Mouse (Mus musculus): Measurements from ENCODE around the gene Erc2.

Gene Erc2

DNA sequence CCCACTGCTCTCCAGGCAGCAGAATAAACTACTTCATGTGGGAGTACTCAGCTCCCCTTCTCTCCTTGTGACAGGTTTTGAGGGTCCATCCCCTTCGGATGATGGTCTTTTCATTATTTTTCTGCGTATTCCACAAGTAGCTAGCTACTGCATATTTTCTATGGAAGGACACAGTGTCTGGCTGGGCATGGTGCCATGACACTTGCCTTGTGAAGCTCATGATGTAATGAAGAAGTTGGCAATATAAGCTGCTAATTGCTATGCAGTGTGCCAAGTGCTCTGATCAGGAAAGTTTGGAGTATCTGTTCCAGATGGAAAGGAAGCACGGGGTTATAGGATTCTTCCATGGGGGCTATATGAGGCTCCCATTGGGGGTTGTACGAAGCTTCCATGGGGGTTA lies 533.5 kb downstream of the Erc2 start:
- no peak for DNase-seq (ENCODE audit: extremely low read depth, insufficient read length, low spot score)

DNA sequence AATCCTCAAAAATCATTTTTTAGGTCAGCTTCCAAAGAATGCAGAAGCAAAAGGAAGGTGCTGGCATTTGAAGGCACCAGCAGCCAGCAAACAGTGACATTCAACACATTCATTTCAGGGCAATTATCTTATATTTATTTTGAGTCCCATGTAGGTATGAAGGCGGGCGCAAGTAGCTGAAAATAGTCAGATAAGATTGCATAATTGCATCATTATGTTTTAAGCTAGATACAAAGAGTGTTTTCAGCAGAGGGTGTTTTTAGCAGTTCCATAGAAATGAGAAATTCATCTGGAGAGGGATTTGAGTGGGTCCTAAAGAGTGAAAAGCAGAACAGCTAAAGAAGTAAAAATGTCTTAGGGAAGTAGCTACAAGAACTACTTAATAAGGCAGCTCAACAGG lies 538.6 kb downstream of the Erc2 start:
- no peak for DNase-seq (ENCODE audit: extremely low read depth, insufficient read length, low spot score)

GRCm38 (mm10) chr14:28164642-28165408 lies 542.6 kb downstream of the Erc2 start:
- DNase-seq (ENCODE audit: extremely low read depth, insufficient read length, low spot score): no peak

- no peak for DNase-seq (ENCODE audit: extremely low read depth, insufficient read length, low spot score)
Observed at GRCm38 (mm10) chr14:28165621-28166211, 543.5 kb downstream of the Erc2 start.

GRCm38 (mm10) chr14:28170711-28171110 lies 548.5 kb downstream of the Erc2 start:
- DNase-seq (ENCODE audit: extremely low read depth, insufficient read length, low spot score): no peak

- DNase-seq (ENCODE audit: extremely low read depth, insufficient read length, low spot score): no peak
Observed at GRCm38 (mm10) chr14:28171364-28171763, 549.1 kb downstream of the Erc2 start.

DNA sequence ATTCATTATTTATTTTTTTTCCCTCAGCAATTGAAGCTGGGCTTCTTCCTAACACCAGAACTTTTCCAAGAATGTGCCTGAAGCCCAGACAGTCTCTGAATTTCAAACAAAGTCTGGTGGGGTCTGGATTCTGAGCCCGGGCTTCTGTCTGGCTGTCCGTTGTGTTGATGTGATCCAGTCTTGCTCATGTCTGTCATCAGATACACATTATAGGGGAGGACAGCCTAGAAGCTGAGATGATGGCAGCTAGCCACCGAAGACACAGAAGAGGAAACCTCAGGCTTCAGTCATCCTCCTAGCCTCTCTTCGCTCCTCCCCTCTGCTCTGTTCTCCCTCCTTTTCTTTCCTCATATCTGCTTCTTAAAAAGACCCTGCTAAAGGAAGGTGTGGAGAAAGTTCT lies 551.5 kb downstream of the Erc2 start:
- DNase-seq (ENCODE audit: extremely low read depth, insufficient read length, low spot score): no peak

GRCm38 (mm10) chr14:28181070-28181825 lies 559.0 kb downstream of the Erc2 start:
- DNase-seq (ENCODE audit: extremely low read depth, insufficient read length, low spot score): no peak

DNA sequence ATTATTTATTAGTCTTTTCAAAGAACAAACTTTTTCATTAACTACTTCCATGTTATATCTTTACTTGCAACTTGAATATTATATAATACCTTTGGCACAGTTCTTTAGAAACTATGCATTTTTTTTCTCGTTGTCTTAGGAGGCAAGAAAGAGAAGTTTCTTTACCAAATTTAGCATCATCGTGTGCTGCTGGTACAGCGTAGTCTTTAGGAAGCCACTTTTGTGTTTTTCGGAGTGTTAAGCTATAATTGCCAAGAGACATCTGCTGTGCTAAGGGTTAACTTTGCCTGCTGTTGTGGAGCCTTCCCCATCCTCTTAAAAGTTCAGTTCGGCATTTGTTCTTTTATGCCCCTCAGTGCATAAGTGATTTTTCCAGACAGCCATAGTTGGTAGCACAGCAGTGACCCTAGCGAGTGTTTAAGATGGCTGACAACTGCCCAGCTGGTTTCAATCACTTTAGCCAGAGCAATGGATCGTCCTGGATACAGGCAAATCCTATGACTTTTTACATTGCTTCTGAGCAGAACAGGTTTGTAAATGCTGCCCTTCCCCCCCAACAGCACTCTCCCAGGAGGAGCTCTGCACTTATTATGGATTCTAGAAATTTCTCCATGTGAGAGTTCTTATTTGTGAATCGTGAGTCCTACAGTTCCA lies 570.6 kb downstream of the Erc2 start:
- DNase-seq (ENCODE audit: extremely low read depth, insufficient read length, low spot score): no peak

GRCm38 (mm10) chr14:28203874-28204273 lies 581.6 kb downstream of the Erc2 start:
- DNase-seq (ENCODE audit: extremely low read depth, insufficient read length, low spot score): no peak

DNA sequence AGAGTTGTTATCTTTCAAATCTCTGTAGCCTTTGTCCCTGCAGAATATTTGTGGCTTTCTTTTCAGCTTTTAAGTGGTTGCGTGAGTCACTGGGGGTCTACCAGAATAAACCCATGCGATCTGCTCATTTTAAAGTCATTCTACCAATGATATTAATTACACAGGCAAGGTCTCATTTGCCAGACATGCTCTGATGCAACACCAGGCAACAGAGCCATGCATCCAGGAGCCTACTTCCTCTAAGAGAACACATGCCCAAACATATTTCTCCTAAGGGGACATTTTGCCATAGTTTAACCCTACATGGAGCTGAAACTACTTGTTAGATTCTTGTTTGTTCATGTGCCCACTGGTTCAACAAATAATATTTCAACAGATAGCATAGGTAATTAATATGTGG lies 584.1 kb downstream of the Erc2 start:
- DNase-seq (ENCODE audit: extremely low read depth, insufficient read length, low spot score): no peak

DNA sequence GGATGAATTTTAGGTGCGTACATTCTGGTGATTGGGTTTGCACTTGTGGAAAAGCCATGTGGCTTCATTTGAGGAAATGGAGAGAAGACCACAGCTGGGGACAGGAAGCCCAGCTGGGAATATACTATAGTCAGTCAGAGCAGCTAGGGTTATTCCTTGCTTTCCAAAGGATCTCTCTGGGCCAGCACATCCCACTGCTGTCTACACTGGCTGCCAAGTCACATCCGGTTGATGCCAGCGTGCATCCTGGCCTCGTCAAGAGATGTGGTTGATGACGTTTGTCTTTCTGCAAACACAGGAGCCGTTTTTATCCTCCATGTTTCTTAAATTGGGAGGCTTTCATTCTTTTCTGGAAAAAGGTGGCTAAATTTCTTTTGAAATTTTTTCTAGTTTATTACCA lies 603.3 kb downstream of the Erc2 start:
- DNase-seq (ENCODE audit: extremely low read depth, insufficient read length, low spot score): no peak

DNA sequence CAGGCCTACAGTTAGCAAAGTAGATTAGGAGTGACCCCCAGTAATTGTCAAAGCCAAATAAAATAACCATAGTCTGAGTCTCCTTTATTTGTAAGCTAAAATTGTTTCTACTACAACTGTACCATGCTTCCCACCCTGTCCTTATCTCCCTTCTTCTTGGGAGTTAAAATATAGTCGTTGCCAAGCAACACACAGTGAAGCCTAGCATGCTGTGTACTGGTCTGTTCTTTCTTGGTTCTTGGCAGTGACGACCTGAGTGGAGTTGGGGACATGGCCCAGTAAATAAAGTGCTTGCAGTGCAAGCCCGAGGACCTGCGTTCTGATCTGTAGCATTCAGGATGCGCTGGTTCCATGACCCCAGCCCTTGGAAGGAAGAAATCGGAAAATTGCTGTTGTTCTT lies 608.3 kb downstream of the Erc2 start:
- DNase-seq (ENCODE audit: extremely low read depth, insufficient read length, low spot score): no peak

DNA sequence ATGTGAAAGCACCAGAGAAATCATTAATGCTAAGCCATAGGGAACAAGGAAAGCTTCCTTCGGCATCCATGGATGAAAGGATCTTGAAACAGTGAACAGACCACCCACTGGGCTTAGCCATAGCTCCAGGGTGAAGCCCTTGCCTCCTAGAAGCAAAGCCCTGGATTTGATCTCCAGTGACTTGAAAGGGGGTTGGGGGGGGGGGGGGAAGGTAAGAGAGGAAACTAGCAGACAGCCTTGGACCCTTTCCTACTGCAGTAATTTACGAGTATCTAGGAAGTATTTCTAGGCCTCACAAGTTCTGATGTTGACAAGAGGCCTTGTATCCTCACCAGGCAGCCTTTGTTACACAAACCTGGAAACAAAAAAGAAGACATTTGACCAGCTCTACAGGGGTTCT lies 609.0 kb downstream of the Erc2 start:
- DNase-seq (ENCODE audit: extremely low read depth, insufficient read length, low spot score): no peak

DNA sequence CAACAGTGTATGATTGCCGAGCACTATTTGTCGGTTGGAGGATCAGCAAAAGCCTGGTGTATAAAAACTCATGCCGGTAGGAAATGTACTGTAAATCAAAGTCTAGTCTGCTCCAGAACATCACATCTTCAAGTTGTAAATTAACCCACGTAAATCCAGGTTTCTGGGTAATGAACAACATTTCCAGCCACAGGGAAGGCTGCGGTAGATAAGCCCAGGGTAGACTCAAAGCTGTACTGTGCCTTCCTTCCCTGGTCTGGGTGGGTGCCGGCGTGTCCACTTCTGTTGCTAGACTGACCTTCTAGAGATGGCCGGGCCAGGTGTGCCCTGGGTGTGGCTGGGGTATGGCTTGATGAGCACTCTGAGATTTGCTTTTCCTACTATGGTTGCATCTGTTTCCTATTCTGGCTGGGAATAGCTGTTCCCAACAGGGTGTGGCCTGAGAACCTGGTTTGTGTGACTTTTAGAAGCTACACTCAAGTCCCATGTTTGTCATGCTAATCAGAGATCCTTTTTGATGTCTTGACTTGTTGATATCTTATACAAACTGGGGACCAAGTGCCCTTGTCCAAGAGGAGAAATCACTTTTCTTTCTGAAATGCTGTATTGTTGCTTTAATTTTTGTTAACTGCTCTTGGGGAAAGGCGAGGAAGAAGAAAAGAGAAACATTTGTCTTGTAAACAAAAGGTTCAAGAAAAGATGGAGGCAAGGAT lies 616.3 kb downstream of the Erc2 start:
- no peak for DNase-seq (ENCODE audit: extremely low read depth, insufficient read length, low spot score)

DNA sequence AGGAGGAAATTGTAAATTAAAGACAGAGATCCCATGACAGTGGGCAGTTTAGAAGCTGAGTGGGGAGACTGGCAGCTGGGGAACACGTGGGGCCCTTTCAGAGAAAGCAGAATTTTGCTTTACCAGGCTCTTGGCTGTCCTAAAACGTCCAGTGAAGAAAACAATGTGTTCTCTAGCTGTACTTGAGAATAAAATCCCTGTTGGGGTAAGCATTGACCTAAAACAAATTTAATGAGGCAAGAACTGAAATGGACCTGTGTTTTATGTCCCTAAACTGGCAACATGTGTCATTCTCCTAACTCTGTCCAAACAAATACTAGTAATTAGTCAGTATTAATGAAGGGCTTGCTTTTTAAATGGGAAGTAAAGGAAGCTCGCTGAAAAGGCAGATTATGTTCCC lies 617.9 kb downstream of the Erc2 start:
- no peak for DNase-seq (ENCODE audit: extremely low read depth, insufficient read length, low spot score)

DNA sequence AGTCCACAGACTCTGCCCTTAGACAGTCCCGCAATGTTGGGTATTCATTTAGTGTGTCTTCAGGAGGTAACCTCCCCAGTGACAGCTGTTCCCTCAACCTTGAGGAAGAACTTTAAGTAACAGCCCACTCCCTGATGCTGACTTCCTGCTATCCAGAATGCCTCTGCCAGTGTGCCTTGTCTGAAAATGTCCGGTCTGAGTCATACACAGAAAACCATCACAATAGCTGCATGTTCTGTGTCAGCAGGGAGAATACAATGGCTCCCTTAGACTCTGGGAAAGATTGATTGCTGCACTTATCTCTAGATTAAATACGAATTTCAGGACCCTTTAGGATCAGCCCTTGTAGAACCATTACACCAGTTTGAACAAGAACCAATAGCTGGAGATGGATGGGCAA lies 620.5 kb downstream of the Erc2 start:
- no peak for DNase-seq (ENCODE audit: extremely low read depth, insufficient read length, low spot score)

GRCm38 (mm10) chr14:28243474-28243873 lies 621.2 kb downstream of the Erc2 start:
- DNase-seq (ENCODE audit: extremely low read depth, insufficient read length, low spot score): no peak

GRCm38 (mm10) chr14:28262706-28263105 lies 640.5 kb downstream of the Erc2 start:
- DNase-seq (ENCODE audit: extremely low read depth, insufficient read length, low spot score): no peak

GRCm38 (mm10) chr14:28267367-28267766 lies 645.1 kb downstream of the Erc2 start:
- no peak for DNase-seq (ENCODE audit: extremely low read depth, insufficient read length, low spot score)

GRCm38 (mm10) chr14:28271846-28272245 lies 649.6 kb downstream of the Erc2 start:
- no peak for DNase-seq (ENCODE audit: extremely low read depth, insufficient read length, low spot score)
